Mouse (Mus musculus): ENCODE data around the gene Cbfa2t3.

Gene Cbfa2t3

GRCm38 (mm10) chr8:122717869-122718509 lies 19.1 kb upstream of the Cbfa2t3 start:
- DNase-seq, result no peak

GRCm38 (mm10) chr8:122716566-122716965 lies 17.7 kb upstream of the Cbfa2t3 start:
- DNase-seq, result no peak

- no peak for DNase-seq
Observed at GRCm38 (mm10) chr8:122713157-122713518, 14.2 kb upstream of the Cbfa2t3 start.

GRCm38 (mm10) chr8:122712411-122713156 lies 13.7 kb upstream of the Cbfa2t3 start:
- no peak for DNase-seq

GRCm38 (mm10) chr8:122711891-122712365 lies 13.0 kb upstream of the Cbfa2t3 start:
- DNase-seq, result peak; percentile 54 to 66

- DNase-seq, result no peak
Observed at GRCm38 (mm10) chr8:122711480-122711879, 12.6 kb upstream of the Cbfa2t3 start.

- DNase-seq, result no peak
Observed at GRCm38 (mm10) chr8:122709340-122710111, 10.6 kb upstream of the Cbfa2t3 start.

GRCm38 (mm10) chr8:122707184-122707583 lies 8.3 kb upstream of the Cbfa2t3 start:
- no peak for DNase-seq

- no peak for DNase-seq
Observed at GRCm38 (mm10) chr8:122705901-122706561, 7.1 kb upstream of the Cbfa2t3 start.

GRCm38 (mm10) chr8:122704612-122705011 lies 5.7 kb upstream of the Cbfa2t3 start:
- DNase-seq, result no peak

GRCm38 (mm10) chr8:122702957-122703356 lies 4.0 kb upstream of the Cbfa2t3 start:
- DNase-seq, result no peak

- no peak for DNase-seq
Observed at GRCm38 (mm10) chr8:122702301-122702941, 3.5 kb upstream of the Cbfa2t3 start.

GRCm38 (mm10) chr8:122701441-122702185 lies 2.7 kb upstream of the Cbfa2t3 start:
- DNase-seq, result no peak

- DNase-seq, result no peak
Observed at GRCm38 (mm10) chr8:122700628-122701027, 1.7 kb upstream of the Cbfa2t3 start.

- DNase-seq, result no peak
Observed at GRCm38 (mm10) chr8:122698254-122698768, 598 bp downstream of the Cbfa2t3 start.

GRCm38 (mm10) chr8:122697586-122697985 lies 1.3 kb downstream of the Cbfa2t3 start:
- DNase-seq, result no peak

- peak; percentile 70 to 71 for DNase-seq
Observed at GRCm38 (mm10) chr8:122697181-122697581, 1.7 kb downstream of the Cbfa2t3 start.

GRCm38 (mm10) chr8:122695438-122696042 lies 3.4 kb downstream of the Cbfa2t3 start:
- DNase-seq, result no peak

GRCm38 (mm10) chr8:122692152-122692551 lies 6.8 kb downstream of the Cbfa2t3 start:
- no peak for DNase-seq

GRCm38 (mm10) chr8:122691018-122691417 lies 7.9 kb downstream of the Cbfa2t3 start:
- no peak for DNase-seq

GRCm38 (mm10) chr8:122689315-122689714 lies 9.6 kb downstream of the Cbfa2t3 start:
- no peak for DNase-seq
